Mouse (Mus musculus) fibroblast of lung, adult 2 months (primary cell): ENCODE measurements at regions not wholly inside any gene's neighbourhood (a gene's known extent, or its start where the extent isn't known, plus 50 kb on each side); places are given as distances from the start of the nearest gene placed in this dataset.

Experiments used
- DNase-seq: peaks from one replicate; pipeline ENCODE4 v3.0.0-alpha.2; 2011; ENCODE audit warnings: low read depth

DNA sequence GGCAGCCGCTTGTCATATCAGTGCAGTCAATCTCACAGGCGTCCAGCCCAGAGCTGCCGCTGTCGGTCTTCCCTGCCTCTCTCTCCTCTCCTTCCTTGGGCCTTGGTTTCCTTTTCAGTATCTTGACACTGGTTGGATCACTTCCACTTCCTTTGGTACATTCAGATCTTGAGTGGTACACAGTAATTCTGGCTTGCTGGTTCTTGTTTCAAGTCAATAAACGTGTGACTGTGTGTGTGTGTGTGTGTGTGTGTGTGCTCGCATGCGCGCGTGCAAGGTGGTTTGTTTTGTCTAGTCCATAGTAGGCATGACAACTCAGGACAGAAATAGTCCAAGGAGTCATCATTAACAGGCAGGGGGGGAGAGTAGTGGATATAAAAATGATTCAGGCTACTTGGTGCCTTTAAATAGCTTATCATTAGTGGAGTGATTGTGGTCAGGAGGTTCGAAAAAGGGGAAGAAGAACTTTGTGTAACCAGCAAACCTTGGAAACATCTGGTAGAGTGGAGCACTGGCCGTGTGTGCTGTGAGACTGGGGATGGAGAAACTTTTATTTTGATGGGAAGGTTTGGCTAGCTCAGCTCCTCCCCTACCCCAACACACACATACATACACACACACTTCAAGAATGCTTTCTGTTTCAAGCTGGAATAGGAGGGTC lies 117.1 kb upstream of the Serp2 start:
- no peak for DNase-seq

DNA sequence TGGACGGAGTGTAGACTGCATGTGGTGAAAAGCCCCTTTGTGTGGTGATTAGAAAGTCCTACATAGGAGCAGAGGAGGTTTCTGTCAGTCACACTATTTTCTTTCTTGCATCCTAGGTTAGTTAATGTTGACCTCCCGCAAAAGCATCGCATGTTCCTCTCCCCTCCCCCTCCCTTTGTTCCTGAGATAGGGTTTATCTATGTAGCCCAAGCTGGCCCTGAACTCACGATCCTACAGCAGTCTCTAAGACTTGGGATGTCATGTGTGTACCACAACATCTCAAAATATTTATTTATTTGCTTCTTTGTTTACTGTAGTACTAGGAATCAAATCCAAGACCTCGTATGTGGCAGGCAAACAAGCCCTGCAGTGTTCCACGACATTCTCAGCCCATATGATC lies 116.2 kb upstream of the Serp2 start:
- DNase-seq = no peak

DNA sequence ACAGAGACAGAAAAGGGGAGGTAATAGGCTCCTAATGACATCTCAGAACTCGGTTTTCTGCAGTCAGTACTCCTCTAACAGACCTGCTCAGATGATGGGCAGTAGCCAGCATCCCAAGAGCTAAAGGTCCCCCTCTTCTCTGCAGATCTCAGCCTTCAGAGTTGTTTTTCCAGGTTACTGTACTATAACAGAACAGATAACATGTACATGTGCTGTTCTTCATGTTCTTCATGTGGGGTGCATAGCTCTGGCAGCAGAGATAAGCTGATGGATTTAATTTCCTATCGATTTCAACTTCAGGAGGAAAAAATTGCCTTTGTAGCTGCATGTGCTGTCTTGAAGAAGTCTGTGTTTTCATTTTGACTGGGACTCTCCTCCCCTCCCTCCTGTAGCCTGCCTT lies 115.8 kb upstream of the Serp2 start:
- no peak for DNase-seq

DNA sequence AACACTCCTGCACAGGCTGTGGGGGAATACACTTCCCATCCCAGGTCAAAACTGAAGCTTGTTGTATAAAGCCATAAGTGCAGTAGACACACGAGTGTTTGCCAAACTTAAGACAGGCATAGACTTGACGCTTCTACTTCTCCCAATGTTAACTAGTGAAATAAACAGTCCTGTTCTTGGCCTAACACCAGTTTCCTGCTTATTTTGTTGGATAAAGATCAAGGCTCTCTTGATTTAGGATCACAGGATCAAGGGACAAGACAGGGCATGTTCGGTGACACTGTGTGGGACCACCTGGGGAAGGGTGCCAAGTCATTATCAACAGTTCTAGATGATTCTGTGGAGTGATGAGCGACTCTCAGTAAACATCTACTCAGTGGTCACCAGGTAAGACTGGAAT lies 114.3 kb upstream of the Serp2 start:
- no peak for DNase-seq

DNA sequence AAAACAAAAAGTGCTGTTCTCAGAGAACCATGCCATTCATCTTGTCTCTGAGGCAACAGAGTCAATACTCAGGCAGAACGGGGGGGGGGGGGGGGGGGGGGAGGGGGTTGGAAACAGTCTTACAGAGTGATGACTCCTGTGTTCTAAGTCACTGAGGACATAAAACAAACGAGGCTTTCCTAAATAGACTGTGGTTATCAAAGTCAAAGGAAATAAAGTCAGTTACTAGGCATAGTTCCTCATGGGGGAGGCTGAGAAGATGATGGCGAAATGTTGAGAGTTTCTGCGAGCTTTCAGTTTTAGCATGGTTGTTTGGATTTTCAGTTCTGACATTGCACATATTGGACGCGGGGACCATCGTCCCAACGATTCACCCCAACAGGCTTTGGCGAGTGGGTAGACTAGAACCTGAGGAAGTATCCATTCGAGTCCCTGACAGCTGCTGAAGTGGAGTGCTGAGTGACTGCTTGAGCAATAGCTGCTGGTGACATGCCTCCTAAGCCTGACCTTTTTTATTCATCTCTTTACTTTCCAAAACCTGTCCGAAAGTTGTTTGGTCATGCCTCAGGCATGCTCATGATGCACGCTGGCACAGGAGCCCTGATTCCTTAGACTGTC lies 109.2 kb upstream of the Serp2 start:
- no peak for DNase-seq

DNA sequence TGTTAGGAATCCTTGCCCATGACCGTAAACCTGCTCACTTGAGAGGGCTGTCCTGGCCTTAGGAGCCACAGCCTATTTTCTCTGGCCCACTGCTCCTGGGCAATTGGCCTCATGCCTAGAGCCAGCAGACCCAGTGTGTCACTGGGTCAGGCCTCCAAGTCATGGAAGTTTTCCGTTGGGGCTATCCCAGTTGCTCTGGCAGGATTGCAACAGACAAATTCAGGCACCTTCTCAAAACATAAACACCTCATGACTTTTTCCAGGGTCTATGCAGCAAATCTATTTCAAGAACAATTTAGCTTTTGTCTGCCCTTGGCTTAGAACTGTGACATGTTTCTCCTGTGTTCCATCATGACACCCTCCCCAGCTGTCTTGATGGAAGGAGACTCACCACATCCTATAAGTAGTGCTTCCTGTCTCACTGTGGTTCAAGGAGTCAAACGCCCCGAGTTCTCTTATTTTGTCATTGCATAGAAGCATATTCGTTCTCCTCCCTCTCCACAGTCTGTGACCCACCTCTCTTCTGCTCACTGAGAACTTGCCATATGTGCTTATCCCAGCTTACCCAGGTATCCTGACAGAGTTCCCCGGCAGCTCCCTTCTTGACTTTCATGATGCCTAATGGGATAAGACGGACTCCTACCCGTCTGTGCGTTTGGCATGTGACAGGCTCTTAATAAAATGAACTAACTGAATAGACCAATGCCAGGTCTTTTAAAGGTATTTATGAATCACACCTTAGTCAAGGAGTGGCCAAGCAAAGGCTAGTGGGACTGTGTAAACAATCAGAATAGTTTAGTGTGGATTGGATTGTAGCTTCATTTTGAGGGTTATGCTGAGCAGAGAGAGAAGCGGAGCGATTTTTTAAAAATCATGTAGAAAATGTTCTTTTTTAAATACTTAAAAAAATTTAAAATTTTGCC lies 108.2 kb upstream of the Serp2 start:
- DNase-seq = peak; percentile 82

DNA sequence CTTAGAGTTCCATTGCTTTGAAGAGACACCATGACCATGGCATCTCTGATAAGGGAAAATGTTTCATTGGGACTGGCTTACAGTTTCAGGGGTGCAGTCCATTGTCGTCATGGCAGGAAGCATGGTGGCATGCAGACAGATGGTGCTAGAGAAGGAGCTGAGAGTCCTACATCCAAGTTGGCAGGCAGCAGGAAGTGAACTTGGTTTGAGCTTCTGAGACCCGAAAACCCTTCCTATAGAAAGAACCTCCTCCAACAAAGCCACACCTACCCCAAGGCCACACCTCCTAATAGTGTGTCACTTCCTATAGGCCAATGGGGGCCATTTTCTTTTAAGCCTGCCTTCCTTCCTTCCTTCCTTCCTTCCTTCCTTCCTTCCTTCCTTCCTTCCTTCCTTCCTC lies 107.1 kb upstream of the Serp2 start:
- no peak for DNase-seq

DNA sequence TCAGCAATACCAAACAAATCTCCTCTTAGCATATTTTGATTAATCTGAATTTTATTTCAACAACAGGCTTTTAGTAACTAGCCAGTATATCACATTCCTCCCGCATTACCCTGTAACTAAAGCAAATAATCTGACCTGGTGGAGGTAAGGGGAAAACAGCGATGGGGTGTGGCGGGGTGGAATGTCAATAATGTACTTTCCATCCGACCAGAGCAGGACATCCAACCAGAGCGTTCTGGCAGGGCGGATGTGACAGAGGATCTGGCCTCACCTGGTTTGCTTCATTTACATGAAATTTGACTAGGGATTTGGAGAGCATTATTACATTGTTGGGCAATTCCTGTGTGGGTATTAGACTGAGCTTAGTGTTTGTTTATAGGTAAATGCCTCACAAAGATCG lies 106.2 kb upstream of the Serp2 start:
- DNase-seq = no peak

DNA sequence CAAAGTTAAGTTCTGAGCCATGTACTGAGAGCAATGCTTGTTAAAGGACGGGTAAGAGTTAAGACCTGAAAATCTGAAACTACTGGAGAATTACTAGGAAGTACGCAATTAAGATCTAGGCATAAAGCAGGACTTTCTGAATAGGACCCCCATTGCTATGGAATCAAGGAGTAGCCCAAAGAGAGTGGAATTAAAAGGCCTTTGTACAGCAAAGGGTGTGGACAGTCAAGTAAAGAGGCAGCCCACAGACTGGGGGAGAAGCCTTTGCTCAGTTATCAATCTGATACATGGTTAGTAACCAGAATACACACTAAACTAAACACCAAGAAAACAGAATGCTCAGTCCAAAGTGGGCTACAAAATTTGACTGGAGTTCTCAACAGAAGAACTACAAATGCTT lies 104.2 kb upstream of the Serp2 start:
- no peak for DNase-seq

DNA sequence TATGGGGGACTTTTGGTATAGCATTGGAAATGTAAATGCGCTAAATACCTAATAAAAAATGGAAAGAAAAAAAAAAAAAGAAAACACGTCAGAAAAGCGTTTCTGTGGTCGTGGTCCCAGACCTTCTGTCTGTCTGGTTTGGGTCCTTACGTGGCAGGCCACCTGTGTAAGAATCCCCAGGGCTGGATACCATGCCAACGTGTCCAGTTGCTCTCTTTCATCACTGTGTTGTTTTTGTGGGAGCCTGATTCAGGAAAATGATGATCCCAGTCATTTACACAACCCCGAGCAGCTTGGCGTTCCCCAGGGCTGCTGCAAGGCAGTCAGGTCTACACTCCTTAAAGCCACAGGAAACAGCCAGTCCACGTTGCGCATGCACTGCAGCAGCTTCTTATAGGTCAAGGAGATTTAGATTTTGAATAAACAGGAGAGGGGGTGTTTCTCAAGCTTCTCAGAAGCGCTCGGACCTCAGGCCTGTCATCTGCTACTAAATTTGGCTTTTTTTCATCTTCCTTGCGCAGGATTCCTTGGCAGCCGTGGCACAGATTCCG lies 102.3 kb upstream of the Serp2 start:
- peak; percentile 57 for DNase-seq

DNA sequence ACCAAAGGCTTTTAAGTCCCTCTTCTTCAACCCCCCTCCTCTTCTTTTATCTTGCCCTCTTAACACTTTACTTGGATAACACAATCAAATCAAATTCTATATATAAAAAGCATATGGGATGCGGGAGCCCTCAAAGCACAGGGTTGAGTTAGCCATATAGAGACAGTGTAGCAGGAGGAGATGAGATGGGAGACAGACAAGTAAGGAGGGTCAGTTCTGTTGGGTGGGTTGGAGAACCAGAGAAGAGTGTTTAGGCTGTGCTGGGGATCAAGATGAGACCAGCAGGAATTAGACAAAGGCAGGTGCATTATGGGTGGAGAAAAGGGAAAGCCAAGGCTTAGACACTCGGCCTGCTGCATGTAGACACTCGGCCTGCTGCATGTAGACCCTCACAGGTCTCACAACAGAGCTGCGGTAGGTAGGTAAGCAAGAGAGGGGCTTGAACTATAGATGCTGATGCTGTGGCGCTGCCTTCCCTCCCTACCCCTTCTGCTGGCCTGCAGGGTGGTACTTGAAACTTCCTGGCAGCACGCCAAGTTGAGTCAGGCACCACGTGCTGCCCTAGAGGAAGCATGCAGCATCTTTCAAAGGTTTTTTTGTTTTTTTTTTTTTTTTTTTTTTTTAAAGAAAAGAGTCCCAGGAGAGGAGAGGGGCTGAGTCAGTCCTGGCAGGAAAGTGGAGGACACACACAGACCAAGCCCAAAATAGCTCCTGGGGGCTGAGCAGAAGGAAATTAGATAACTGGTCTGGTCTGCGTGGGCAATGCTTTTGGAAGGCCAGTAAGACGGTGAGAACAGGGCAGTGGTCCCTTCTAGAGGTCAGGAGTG lies 101.3 kb upstream of the Serp2 start:
- peak; percentile 70 for DNase-seq

DNA sequence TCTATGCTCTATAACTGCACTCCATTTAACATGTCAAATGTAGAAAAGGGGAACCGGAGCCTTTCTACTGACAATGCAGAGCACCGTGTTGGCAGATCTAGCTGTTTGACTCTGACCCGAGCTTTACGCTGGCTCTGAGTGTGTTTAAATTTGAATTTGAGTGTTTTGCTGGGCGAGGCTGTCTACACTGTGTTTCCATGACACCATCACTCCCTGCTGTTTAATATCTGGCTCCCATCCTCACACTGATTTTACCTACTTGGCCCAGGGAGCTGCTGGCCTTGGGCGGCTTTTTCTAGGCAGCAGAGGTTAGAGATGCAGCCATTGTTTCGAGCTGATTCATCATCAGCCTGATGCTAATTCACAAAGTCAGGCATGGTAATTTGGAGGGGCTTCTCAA lies 100.7 kb upstream of the Serp2 start:
- DNase-seq = no peak

DNA sequence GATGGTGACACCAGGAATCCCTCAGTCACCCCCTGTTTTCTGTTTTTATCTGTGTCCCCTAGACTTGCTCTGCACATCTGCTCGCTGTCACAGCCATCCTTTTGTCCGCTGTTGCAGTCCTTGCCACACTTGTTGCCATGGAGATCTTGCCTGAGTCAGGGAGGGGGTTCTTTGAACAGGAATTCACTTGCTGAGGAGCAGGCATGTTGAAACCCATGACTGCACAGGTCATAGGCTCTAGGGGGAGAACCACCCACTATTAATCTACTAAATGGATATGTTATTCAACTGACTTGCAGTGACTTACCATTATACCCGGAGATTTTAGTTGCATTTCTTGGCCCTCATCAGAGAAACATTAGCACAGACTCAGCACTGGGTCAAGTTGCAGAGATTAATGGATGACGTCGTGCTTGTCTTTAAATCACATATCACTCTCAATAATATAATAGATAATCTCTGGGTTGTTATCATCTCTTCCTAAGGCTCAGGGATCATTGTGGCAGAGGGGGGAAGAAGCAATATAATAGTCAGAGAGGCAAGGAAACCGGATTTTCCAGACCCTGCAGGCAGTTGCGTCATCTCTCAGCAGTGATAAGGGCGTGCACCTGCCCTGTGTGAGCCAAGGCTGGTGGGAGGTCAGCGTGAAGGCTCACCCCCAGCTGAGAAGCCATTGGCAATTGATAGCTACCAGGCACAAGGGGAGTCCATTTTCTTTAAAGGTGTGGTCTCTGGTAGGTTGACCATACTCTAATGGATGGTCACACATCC lies 95.9 kb upstream of the Serp2 start:
- DNase-seq = no peak

DNA sequence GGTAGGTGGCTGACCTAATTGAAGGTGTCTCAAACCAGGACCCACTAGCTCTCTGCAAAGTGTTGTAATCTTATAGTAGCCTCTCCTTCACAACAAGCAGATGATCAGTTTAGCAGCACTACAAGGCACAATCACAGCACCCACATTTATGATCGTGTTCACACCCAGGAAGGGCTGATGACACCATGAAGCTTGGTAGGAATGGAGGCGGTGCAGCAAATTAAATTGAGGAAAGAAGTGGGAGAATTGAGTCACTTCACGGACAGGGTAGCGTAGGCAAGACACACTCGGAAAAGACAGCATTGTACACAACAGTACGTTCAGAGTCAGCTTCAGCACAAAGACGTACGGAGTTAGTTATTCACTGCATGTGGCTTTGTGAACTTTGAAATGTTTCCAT lies 94.4 kb upstream of the Serp2 start:
- no peak for DNase-seq

DNA sequence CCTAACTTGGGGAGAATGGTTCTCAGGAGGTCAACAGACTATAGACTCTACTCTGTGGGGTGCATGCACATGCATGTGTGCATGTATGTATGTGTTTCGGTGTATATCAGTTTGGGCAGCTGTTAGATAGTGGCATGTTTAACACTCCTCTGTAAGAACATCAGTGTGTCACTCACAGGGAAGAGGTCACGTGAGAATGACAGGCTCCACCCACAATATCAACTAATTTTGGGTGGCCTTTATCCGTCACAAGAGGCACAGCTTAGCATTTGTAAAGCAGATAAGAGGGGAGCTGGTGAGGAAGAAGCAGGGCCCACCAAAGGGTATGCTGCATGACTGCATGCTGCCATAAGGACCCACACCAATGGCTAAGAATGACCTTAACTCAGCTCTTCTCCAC lies 93.2 kb upstream of the Serp2 start:
- no peak for DNase-seq

DNA sequence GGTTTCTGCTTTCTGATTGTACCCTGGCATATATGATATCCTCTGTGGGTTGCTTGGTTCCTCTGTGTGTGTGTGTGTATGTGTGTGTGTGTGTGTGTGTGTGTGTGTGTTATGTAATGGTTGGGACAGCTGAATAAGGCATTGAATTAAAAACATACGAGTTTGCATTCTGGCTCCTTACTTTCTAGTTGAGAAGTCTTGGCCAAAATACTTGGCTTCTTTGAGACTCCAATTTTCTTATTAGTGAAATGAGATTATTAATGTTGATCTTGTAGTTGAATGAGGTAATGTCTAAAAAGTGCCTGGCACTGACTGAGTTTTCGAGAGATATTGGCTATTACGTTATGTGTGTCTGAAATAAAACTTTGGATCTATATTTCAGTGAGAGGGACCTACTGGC lies 88.0 kb upstream of the Serp2 start:
- DNase-seq = no peak

DNA sequence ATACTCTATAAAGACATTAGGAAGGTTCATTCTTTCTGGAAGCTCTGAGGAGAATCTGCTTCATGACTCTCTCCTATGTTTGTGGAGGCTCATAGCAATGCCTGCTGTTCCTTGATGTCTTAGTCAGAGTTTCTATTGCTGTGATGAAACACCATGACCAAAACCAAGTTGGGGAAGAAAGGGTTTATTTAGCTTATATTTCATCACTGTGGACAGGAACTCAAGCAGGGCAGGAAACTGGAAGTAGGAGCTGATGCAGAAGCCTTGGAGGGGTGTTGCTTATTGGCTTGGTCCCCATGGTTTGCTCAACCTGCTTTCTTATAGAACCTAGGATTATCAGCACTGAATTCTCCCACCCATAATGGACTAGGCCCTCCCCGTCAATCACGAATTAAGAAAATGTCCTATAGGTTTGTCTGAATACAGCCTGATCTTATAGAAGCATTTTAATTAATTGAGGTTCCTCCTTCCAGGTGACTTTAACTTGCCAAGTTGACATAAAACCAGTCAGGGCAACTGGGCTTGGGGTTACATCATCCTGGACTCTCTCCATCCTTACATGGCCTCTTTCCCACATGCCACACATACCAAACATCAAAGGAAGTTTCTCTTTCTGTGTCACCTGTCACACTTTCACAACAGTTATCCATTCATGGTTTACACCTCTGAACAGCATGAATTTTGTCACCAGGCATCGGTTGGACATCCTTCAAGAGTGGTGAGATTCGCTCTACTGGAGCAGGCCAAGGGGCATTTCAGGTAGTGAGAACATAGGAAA lies 85.3 kb upstream of the Serp2 start:
- no peak for DNase-seq

DNA sequence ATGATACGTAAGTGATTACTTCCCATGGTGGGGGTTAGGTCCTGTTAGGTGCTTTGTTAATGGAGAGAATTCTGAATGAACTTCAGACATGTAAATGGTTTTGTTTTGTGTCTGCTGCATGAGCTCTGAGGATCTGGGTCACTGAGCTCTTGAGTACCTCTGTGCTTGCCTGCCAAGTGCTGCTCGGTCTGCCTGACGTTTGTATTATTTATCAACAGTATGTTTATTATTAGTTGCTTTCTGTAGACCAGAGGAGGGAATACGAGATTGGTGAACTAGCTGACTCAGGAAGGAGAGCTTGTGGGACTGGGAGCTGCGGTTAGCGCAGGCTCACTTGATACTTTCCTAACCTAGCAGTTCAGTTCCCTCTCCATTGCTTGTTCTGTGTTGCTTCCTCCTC lies 76.5 kb upstream of the Serp2 start:
- no peak for DNase-seq

DNA sequence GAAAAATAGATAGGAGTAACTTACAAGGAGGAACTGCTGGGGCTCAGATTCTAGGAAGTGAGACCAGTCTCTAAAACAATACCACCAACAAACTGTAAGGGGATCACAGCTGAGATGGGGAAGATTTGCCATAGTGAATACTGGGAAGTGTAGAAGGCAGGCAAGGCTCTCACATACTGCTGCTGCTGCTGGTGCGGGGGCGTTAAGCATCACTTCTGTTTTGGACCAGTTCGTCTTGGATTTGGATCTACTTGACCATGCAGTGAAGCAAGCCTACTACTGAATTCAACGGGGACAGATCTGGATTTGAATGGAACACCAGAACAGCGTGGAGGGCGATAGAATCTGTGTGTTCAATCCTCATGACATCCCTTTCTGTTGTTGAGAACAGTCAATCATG lies 76.1 kb upstream of the Serp2 start:
- no peak for DNase-seq

DNA sequence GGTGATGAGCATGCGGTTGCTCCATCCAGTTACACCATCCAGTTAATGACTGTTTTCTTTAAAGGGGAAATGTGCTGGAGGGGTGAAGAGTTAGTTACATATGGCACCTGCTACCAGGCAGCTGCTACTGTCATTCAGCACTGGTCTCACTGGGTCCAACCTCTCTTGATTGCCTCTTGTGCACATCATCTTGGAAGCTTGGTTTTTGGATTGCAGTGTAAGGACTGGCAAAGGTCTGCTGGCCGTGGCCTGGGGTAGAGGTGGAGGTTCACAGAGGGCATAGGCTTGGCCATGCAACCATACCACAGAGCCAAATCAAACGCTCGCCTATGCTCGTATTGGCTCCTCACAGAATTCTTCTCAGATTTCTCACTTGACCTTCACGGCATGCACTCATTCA lies 75.1 kb upstream of the Serp2 start:
- DNase-seq = no peak

DNA sequence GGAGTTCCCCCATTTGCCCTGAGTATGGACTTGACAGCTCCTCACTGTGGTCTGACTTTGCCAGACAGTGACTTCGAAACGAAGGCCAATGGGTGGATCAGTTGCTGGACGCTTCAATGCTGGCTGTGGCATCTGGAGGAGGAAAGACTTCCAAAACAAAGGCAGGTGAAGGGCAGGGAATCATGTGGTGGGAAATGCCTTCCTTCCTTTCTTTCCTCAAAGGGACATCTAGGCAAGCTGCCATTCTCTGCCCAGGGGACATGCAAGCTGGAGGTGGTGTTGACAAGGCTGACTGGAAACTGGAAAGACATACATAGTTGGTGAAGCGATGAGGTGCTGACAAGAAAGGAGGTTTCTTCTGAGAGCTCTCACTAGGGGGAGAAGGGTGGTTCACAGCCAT lies 74.5 kb upstream of the Serp2 start:
- DNase-seq = no peak
